Mouse (Mus musculus): ENCODE results near the gene Trpm8.

Gene Trpm8

DNA sequence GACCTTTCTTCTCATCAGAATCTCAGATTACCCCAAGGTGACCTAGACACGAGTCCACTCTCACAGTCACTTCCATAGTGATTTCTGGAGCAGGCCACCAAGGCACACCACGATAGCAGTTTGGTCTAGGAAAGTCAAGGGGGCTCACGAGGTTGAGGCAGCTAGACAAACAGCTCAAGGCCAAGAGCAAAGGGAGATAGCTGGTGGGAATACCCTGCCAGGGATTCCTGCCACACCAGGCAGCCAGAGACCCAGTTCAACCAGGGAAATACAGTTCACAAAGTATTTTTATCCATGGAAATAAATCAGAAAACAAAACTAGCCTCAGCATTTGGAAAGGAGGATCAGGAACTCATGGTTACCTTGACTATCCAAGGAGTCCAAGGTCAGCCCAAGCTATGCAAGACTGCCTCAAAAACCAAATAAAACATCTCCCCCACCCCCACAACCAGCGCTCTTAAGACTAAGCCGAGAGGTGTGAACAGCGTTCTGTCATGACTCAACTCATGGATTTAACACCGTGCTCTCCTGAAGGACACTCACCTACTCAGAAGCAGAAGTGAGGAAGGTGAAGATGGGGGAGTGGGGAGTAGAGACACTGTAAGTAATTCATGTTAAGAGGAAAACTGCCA, 13.1 kb upstream of the Trpm8 start:
- DNase-seq (ENCODE audit: low read depth, low spot score), result no peak

DNA sequence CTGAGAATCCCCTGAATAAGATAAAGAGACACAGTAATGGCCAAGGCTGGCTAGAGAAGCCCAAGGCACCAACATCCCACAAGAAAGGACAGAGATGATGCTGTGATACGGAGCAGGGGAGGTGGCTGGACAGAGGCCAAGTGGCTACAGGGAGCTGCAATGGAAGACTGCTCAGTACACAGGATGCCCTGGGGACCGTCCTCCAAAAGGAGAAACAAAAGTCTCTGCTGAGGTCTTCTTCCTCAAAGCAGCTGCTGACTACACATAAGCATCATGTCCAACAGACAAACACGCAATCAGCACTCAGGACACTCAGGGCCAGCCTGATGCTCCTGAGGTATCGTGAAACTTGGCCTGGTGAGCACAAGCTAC, 12.6 kb upstream of the Trpm8 start:
- DNase-seq (ENCODE audit: low read depth, low spot score), result no peak

DNA sequence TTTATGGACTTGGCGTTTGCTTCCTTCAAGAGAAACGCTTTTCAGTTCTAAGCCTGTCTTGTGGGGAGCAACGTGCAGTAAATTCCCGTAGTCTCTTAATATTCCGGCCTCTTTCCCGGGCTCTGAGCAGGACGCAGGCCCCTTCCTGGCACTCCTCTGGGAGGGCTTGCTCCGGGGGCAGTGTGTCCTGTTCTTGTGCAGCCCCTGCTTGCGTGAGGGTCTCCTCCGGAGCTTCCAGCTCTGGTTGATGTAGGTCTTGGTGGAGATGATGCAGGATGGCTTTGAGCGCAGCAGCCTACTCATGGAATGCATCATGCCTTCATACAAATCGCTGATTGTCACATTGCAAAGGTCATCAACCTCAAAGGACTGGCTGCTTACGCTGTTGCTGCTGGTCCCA, 11.3 kb upstream of the Trpm8 start:
- no peak for DNase-seq (ENCODE audit: low read depth, low spot score)

DNA sequence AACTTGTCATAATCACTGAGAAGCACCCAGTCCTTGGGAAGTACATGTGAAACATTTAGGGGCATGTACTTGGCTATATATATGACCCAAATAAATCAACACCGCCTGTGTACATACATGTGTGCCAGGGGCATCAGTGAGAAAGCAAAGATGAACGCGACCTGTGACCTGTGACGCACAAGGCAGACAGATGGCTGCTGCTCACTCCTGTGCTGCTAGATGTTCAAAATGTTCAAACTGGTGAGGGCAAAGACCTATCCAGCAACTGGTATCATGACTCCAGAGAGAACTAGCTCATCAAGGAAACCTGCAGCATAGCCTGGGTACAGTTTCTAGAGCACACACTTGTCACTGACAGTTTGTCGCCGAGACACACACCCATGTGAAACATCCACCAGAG, 10.0 kb upstream of the Trpm8 start:
- no peak for DNase-seq (ENCODE audit: low read depth, low spot score)

DNA sequence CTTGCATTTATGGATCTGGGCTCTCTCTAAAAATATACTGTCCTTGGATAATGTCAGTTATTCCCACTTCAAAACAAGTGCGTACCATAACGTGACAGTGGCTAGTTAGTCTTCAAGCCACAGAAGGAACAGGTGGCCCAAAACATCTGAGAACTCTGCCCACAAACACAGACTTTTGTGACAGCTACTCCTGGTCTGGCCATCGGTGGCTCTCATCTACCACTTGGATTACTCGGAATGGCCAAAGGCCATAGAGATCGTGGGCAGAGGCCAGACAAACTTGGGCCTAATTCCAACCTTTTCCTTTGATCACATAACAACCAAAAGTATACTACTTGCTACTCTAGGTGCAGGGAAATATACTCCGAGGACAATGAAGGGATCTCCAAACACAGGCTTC, 9.4 kb upstream of the Trpm8 start:
- DNase-seq (ENCODE audit: low read depth, low spot score), result no peak

DNA sequence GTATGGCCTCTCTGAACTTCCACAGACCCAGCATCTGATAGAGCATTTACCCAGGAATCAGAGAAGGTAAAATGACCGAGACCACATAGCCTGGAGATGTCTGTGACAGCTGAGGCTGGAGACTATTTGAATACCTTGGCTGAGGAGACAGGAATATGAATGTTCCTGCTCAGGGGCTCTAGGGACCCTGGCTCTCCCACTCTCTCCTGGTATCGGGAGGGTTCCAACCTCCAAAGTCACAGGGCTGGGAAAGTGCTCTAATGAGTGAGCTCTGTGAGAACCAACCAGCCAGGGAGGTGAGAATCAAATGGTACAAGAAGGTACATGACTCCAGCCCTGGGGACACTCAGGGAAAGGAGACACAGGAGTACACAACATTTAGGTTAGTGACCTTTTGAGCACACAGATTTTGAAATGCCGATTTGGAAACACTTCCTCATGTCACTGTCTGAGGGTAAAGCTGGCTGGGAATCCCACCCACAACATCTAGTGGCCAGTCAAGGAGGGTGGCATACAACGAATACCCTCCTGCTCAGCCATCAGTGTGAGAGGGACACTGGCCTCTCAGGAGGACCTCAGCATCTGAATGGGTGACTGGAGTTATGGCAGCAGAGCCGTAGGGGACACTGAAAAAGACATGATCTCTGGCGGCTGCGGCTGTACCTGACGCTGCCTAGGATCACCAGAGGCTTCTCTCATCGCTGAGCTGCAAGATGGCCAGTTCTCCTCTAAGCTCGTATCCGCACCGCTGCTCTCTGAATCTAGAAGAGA, 7.7 kb upstream of the Trpm8 start:
- no peak for DNase-seq (ENCODE audit: low read depth, low spot score)

DNA sequence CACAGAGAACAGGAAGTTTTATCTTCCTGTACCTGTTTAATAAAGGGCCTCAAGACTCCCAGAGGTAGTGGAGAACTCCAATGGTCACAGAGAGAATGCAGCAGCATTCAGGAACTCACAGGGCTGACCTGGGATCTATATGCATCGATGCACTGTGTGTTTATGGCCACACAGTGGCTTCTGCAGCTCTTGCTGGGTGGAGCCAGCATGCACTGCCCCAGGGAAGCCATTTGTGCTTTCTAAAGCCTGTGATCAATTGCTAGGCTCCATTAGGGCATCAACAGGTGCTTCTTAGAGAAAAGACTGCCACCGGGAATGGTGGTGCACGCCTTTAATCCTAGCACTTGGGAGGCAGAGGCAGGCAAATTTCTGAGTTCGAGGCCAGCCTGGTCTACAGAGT, 4.6 kb upstream of the Trpm8 start:
- no peak for DNase-seq (ENCODE audit: low read depth, low spot score)

DNA sequence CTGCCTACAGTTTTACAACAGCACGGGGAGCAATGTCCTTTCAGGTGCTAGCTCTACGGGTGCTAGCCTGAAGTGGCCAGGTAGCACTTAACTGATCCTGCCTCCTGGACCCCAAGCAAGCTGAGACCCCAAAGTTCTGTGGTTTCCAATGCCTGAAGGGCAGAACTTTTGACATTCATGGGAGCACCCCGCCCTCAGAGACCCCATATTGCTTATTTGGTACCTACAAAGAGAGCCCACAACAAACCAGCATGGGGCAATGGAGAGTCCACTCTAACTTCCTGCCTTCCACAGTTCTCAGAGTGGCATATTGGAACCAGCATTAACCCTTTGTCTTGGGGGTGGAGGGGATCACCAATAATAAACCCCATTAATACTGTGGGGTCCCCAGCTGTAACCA, 4.1 kb upstream of the Trpm8 start:
- no peak for DNase-seq (ENCODE audit: low read depth, low spot score)

DNA sequence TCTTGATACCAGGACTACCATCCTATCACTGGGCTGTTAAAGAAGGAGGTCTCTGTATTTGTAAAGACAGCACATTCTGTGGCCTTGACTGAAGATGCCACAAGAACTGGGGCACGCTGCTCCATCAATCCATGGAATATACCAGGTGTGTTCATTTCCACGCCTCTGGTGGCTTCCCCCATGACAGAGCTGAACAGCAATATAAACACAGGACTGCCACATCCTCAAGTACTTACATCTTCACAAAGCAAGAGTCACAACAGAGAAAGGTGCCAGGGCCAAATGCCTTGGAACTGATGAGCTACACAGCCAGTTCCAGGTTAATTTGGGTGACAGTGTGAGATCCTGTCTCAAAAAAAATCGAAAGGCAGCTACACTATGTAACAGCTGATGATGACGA, 3.6 kb upstream of the Trpm8 start:
- no peak for DNase-seq (ENCODE audit: low read depth, low spot score)

DNA sequence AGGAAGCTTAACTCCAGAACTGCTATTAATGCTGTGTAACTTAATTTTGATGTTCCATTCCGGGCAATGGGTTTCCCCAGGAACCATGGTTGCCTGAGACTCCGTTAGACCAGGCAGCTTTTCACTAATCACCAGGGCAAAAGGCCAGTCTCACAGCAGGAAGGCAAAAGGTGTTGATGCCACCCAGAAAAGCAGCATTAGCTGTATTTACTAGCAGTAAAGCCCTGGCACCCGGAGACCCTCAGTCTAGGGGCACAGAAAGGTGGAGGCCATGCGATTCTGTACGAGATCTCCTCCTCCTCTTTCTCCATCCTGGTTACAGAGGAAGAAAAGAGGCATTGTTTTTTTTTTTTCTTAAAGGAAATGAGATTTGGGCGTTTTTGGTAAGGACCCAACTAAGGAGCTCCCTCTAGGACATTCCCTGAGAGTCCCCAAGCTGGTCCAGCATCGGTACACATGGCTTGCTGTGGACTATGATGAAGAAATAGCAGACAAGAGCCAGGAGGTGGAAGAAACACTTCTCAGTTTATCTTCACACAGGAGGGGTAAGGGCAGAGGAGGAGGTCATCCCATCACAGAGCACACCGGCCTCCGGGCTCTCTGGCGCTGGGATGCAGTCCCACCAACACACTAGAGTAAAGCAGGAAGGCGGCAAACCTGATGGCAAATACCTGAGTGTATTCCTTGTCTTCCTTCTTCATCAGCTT, 2.9 kb upstream of the Trpm8 start:
- no peak for DNase-seq (ENCODE audit: low read depth, low spot score)

DNA sequence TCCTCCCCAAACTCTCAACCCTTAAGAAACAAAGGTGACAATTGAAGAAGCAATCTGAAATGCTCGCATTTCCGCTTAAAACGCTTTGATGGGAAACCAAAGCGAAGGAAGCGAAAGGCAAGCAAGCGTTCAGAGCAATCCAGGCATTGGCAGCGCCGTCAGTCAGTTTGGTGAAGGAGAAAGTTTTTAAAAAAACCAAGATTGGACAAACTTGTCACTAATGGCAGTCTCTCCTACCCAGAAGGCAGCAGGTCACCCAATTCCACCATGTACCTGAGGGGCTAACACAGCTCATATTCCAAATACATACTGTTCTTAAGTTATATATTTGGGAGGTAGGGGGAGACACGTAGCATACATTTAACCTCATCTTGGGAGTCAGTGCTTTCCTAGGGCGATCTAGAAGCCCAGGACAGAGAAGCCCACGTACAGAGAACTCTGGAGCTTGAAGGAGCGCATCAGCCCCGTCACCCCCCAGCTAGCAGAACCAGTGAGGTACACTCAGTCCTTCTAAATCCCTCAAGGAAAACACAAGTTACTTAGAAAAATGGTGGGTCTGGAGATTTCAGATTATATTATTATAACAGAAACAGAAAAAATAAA, 2.3 kb upstream of the Trpm8 start:
- DNase-seq (ENCODE audit: low read depth, low spot score), result no peak

DNA sequence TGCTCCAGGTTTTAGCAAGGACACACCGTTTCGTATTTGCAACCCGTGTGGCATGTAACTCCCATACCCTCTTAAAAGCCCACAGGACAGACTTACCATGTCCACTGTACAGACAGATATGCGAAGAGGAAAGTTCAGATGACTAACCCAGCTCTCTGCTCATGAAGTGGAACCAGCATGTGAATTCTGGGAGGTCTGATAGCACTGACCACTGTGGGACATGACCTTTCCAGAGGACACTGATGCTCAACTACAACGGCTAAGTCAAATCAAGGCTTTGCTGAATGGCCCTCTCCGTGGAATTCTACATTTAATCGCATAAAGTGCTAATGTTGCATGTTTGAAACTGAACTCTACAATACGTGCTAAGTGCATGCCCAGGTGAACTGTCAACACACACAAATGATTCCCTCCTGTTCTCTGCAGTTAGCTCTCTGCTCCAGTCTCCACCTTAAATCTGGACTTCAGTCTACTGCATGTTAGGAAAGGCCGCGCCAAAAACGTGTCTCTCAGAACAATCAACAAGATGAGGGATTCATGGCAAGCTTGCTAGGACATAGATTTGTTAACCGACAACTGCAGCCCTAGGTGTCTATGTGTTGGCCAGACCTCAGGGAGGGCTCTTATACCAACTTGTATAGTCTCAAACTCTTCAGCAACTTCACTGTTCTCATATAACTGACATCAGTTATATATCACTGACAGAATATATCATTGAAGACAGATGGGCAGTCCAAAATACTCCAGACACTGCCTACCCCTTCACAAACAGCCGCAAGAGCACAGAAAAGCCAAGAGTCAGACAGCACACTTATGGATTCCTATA, 1.6 kb upstream of the Trpm8 start:
- DNase-seq (ENCODE audit: low read depth, low spot score), result no peak

DNA sequence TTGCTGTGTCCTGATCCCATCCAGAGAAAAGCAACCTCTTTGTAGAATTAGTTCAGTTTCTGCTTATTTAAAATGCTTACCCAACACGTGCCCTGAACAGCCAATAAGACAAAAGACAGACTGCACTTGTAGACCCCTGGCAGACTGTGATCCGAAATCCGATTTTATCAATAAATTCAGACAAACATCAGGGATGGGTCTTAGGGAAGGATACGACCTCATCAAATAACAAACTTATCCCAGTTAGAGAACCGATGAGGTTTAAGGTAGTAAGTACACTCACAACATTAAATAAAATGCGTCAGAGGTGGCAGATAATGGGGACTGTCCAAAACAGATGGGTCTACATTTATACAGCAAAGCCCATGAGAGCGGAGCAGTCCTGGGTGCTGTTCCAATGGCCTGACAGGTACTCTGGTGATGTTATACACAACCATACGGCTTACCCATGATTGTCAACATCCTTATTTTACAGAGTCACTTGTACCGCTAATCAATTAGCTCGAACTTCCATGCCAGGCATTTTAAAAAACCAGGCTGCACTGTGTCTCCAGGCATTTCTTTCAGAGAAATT, 850 bp upstream of the Trpm8 start:
- DNase-seq (ENCODE audit: low read depth, low spot score), result no peak

DNA sequence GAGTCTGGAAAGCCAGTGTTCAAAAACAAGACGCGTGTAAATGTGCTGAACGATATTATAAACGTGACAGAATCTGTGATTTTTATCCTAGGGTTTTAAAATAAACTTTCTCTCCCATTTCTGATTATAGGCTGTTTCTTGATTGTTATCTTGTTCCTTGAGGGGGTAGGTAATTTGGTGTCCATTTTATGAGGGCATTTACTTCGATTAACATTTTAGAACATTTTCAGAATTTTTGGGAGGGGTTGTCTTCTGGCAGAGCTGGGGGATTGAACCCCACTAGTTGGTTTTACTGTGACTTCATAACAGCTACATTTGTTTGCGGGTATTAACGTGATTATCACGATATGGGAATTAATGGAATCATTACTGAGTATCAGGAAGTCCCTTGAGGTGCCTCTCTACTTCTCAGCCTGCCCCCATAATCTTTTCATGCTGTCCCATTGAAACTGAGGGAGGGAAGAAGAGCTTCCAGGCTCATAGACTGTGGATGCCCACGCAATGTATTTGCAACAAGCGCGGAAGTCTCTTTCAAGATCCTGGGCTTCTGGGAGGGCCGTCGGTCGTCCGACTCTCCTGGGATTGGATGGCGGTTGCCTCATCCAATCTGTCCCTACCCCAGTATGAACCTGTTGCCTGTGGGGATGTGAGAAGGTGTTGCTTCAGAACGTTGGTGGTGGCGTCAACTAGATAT, 504 bp downstream of the Trpm8 start:
- no peak for DNase-seq (ENCODE audit: low read depth, low spot score)

DNA sequence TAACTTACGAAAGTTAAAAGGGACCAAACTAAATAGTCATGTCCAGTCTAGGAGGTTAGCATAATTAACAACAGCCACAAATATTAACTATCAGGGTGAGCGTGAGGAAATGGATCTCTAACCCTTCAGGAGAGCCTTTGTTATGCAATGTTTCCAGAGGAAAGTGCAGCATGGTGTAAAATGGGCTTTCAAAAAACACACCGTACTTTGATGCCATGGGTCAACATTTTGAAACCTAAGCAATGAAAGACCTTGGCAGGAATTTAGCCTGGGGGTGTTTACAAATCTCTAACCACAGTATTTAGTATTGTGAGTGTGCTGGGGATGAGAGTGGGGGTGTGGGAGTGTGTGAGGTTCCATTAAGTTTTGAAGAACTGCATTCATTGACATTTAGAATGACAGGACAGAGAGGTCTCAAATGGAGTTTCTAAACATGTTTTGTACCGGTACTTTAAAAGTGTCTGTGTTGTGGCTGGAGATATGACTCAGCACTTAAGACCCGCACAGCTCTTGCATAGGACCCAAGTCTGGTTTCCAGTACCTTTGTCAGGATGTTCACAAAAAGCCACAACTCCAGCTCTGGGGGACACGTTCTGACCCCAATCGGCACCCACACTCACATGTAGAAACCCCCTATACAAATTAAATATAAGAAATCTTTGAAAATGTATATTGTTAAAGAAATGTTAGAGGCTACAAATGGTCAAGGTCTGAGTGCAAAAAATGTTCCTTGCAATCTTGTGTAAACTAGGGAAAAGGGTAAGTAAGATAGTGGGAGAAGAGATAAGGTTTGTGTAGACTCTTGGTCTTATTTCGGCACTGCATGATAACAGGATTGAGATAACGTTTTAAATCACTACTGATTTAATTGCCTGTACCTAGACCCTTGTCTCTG, 1.9 kb downstream of the Trpm8 start:
- DNase-seq (ENCODE audit: low read depth, low spot score), result no peak

DNA sequence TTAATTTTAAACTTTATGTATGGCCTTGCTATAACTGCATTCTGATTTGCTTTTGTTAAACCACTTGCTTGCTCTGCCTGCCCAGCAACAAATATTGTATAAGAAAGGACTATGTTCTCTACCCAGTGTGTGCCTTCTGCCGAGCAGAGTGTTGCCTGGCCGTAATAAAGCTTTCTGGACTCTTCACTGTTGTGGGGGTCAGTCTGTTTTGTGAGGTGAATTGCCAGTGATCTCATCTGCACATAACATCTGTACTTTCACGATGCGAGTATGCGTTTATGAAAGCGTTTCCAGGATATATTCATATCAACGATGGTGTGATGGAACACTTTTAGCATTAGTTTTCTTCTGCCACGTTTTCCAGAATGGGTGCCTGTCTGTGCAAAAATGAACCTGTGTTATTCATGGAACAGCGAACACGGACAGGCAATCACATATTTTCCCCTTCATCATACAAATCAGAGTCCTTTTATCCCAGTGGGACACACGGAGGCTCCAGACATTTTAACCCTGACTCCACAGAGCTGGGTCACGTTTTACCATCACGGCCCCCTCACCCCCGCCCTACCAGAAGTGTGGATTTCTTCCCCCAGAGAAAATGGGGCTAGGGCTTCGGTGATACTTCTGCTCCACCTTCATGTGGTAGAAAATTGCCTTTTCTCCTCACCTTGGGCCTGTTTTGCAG, 2.7 kb downstream of the Trpm8 start:
- DNase-seq (ENCODE audit: low read depth, low spot score), result no peak

DNA sequence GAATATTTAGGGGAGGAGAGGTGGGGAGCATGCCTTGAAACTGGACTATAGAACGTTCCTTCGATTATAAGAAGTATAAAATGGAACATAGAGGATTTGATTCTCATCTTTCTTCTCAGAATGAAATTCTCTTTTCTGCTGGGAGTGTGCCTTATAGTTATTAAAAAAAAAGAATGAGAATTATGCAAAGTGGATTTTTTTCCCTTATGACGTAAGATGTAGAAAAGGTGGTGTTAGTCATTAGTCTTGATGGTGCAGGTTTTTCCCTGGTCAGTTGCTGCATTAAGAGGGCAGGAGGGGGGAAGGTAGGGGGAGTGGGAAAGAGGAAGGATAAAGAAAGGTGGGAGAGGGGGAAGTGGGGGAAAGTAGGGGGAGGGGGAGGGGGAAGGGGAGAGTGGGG, 4.8 kb downstream of the Trpm8 start:
- no peak for DNase-seq (ENCODE audit: low read depth, low spot score)

DNA sequence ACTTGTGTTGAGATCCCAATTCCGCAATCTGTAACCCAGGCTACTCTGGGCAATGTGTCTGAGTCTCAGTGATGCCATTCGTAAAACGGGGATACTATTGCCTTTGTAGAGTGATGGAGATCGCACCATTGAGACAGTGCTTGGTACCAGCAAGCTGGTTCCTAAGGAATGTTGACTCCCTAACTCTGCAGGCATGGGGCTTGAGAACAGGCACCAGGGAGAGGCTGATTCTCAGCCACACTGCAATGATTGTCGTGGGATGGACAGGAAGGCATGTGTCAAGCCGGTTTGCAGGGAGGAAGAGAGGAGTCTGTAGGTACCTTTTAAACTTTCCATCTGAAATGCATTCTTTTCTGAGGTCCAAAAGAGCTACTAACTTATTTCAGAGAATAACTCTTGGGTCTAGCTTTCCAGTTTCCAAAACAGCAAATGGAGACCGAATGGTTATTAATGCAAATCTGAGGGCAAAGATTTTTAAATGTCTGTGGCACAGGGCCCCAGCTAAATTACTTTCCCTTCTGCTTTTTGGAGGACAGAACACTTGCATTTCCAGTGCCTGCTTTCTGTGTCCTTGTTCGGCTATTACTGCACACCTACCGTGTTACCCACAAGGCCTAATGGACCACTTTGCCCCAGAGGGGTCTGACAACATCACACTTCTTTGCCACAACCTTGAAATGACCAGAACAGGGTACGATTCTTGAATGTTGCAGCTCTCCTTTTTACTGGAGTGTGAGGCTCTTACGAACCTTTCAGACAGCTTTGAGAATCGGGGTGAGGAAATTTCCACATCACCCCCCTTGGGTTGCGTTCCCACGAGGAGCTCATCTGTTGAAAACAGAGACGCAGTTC, 6.1 kb downstream of the Trpm8 start:
- DNase-seq (ENCODE audit: low read depth, low spot score), result peak; percentile 20

Data from ES-CJ7 (cell line).